Mouse (Mus musculus) gastrocnemius, adult 18-20 months (tissue): ENCODE data around the gene Slc7a14. TPM values are rescaled to one million over a fixed set of nuclear protein-coding genes. Genes with fewer than 3 reads are reported as not detected.
"Not testable (repeated sequence)": the region's sequence is repeated elsewhere in the genome, so short reads cannot be mapped to it uniquely, and the experiment has no call there.

Source experiments
- DNase-seq: peaks from one replicate; pipeline ENCODE4 v3.0.0; 2021; ENCODE audit warnings: low spot score
- long read RNA-seq, 2 experiments: library from polyadenylated mRNA; stranded (forward); transcript quantifications; one replicate each; pipeline ENCODE4 v2.0.0; 2021
- total RNA-seq, 2 experiments: library from RNA; stranded (reverse); gene quantifications; 2 replicates each; pipeline ENCODE4 v1.2.3; 2021

Slc7a14 gene
- under 1 TPM in 1 of 2 experiments, not detected in 1; 0.02 TPM for total RNA-seq
- long read RNA-seq, experiment 1, result 0 reads
- long read RNA-seq, experiment 2, result 0 reads

- no peak for DNase-seq
Observed at GRCm38 (mm10) chr3:31309934-31310787, at the start of gene Slc7a14. Gene Slc7a14 (minus strand): TSS chr3:31310378.

GRCm38 (mm10) chr3:31346540-31346939 is 36.4 kb upstream of the Slc7a14 start:
- DNase-seq, result no peak

DNA sequence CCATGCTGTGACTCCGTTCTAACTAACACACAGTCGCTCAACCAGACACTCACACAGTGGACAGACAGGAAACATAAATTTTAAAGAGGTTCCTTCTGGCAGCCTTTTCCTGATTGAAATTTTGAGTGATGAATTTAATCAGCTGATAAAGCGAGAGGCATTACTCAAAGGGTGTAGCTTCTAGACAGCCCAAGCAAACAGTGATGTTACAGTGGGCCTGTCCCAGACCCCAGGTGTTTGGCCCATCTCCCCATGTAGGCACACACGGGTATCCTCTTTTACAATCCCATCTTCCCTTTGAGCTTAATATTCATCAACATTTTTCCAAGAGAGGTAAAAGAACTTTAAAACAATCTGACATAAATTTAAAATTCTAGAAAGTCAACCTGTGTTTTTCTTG is 35.6 kb upstream of the Slc7a14 start:
- DNase-seq, result no peak

DNA sequence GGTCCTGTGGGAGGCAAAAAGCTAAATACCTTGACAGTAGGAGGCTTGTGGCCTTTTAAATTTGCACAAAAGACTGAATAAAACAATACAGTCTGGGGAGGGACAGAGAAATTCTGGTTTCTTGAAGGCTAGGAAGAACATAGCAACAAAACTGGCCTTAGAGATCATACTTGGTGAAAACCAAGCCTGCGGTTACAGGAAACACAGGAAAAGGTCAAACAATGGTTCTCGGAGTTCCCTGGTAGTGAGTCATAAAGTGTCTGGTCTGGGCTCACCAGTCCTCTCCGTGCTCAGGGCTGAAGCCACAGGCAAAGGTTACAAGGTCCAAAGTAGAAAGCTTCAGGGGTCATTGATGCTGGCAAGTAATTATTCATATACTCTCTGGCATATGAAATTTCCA is 29.1 kb upstream of the Slc7a14 start:
- DNase-seq, result no peak

GRCm38 (mm10) chr3:31328237-31328836 is 18.2 kb upstream of the Slc7a14 start:
- no peak for DNase-seq

GRCm38 (mm10) chr3:31327791-31328190 is 17.6 kb upstream of the Slc7a14 start:
- DNase-seq, result no peak

- no peak for DNase-seq
Observed at GRCm38 (mm10) chr3:31324231-31324654, 14.1 kb upstream of the Slc7a14 start.

DNA sequence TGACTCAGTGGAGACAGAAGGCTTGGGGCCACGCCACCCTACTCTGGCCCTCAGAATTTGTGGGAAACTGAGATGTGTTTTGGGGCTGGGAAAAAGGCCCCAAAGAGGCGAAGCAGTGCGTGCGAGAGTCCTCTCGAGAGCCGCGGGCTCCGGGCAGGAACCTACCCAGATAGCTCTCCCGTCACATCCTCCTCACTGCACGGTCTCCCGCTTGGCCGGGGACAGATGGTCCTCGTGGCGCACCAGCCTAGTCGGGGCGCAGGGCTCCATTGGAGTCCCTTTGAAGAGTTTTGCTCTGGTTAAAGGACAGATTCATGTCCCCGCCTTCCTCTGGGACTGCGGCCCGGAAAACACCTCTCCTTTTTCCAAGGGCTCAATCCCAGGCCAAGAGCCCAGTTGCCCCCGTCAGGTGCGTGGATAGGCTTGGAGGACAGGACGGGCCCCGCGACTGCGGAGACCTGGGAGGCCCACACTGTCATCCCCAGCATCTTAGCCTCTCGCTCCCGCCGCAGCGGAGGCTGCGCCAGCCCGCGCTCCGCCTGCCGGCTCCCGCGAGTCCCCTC is 726 bp downstream of the Slc7a14 start:
- DNase-seq, result no peak

- DNase-seq, result peak; percentile 5
Observed at GRCm38 (mm10) chr3:31308906-31309305, 1.3 kb downstream of the Slc7a14 start.

DNA sequence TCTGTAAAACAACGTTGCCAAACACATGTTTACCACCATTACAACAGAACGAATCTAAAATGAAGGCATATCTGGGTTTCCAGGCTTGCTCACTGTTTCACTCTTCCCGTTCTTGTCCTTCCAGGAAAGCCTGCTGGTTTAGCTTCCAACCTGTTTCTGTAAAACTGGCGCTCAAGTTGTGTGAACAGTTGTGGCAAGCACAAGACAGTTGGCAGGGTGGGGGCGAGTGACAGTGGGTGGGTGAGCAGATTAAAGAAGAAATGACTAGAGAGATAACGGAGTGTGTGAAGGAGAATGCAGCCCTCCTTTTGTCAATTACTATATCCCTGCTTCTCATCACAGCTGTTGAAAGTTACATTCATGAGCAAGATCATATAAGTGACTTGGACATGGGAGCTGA is 2.2 kb downstream of the Slc7a14 start:
- no peak for DNase-seq

DNA sequence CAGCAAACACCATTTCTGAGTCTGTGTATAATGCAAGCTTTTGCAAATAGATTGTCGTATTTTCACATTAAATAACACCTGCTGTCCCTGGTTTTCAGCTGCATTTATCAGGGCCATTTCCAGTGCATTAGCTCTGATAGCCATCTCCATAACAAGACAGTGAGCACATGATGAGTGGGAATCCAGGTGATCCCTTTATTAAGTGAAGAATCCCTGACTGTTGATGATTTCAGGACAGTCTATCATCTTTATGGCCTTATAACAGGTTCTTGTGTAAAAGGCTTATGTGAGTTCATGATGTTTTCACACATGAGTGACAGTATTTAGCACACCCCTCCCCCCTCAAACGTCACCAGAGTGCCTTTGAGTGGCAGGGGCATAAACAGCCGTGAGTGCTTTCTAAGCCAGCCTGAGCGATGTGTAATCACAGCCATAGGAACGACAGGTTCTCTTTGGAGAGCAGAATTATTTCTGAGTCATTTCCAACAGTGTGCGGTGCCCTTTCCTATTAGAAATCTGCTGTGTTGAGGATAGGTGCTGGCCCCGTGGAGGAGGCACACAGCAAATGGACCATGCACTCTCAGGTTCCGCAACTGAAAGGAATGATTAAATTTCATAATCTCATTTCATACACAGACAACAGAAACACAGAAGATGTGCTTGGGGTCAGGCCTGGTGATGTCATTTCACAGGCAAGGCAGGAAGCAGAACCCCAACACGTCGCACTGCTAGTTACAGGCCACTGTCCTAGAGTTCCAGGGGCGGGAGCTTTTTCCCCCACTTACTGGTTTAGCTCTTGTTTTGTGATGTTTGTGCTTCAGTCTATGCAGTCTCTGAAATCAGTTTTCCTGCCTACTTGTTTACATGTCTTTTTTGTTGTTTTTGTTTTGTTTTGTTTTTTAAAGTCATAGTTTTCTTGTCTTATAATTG is 18.2 kb downstream of the Slc7a14 start:
- DNase-seq, result no peak

DNA sequence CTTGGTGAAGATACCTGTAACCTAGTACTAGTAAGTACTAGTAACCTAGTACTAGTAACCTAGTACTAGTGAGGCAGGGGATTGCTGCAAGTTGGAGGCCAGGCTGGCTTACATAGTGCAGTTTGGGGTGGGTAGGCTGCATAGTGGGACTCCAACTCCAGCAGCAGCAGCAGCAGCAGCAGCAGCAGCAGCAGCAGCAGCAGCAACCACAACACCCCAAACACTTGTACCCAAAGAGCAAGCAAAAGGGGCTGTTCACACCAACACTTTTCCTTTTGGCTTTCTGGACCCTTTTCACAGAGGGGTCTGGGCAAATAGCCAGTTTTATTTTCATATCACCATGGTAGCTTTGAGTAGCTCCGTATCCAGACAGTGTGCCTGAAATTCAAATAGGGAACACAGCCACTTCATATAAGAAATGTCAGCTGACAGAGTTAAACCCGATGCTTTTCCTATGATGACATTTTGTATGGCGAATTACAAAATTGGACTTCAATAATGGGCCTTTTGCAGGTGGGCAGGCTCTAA is 22.7 kb downstream of the Slc7a14 start:
- DNase-seq, result no peak

- no peak for DNase-seq
Observed at GRCm38 (mm10) chr3:31281116-31281515, 29.1 kb downstream of the Slc7a14 start.

DNA sequence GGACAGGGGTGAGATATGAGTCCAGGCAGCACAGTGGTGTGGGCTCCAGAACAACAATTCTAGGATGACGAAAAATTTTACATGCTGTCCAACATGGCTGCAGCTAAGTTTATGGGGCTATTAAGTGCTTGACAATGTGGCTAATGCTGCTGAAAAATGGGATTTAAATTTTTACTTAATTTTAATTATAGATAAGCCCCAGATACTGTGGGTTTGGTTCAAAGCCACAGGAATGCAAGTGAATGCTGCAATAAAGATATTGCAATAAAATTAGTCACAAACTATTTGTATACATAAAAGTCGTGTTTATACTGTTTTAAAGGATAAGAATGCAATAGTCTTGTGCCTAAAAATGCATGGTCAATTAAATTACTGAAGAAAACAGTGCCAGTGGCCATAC is 35.3 kb downstream of the Slc7a14 start:
- DNase-seq, result no peak

- not testable (repeated sequence) for DNase-seq
Observed at GRCm38 (mm10) chr3:31273247-31273646, 36.9 kb downstream of the Slc7a14 start.

GRCm38 (mm10) chr3:31272635-31273034 is 37.5 kb downstream of the Slc7a14 start:
- DNase-seq, result no peak

- DNase-seq, result no peak
Observed at GRCm38 (mm10) chr3:31269551-31270317, 40.4 kb downstream of the Slc7a14 start.

DNA sequence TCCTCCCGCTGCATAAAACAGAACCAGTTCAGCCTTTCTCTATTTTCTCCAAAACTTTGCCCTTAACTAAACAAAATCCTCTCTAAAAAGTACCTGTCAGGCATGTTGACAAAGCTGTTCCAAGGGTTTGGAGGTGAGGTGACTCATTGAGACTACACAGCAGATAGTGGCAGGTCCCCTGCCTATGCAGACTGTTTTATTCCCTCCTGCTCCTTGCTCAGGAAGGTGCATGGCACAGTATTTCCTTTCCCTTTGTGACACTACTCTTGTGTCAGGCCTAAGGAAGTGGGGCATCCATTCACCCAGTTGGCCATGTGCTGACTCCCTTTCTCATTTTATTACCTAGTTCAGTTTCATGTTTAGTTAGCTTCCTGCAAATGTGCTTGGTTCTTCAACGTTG is 42.3 kb downstream of the Slc7a14 start:
- DNase-seq, result no peak

- DNase-seq, result no peak
Observed at GRCm38 (mm10) chr3:31266941-31267340, 43.2 kb downstream of the Slc7a14 start.

DNA sequence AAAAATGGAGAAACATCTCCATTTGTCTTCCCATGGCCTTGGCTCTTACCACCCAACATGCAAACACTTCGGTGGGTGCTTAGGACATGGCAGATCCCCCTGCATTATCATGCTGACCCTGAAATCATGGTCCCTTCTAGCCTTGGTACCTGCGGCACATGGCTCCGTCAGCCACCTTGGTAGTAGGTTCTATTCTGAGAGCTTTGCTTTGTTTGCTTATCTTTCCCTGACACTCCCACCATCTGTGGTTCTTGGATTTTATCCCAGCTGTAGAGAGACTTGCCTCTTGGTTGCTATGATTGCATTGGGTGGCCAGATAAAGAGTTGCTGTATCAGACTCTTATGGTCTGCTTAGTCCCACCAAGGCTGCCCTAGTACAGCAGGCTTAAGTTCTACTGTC is 46.6 kb downstream of the Slc7a14 start:
- DNase-seq, result no peak
